Mouse (Mus musculus): ENCODE data around the gene Nsmf. TPM values are rescaled to one million over a fixed set of nuclear protein-coding genes. Genes with fewer than 3 reads are reported as not detected.

The Nsmf gene
- polyA plus RNA-seq (2015; fragmentation: Illumina TruSeq; extraction: RNeasy Lipid Tissue Mini Kit (QIAGEN cat#74804); ENCODE audit: insufficient read depth, low replicate concordance) = 15.8 TPM

DNA sequence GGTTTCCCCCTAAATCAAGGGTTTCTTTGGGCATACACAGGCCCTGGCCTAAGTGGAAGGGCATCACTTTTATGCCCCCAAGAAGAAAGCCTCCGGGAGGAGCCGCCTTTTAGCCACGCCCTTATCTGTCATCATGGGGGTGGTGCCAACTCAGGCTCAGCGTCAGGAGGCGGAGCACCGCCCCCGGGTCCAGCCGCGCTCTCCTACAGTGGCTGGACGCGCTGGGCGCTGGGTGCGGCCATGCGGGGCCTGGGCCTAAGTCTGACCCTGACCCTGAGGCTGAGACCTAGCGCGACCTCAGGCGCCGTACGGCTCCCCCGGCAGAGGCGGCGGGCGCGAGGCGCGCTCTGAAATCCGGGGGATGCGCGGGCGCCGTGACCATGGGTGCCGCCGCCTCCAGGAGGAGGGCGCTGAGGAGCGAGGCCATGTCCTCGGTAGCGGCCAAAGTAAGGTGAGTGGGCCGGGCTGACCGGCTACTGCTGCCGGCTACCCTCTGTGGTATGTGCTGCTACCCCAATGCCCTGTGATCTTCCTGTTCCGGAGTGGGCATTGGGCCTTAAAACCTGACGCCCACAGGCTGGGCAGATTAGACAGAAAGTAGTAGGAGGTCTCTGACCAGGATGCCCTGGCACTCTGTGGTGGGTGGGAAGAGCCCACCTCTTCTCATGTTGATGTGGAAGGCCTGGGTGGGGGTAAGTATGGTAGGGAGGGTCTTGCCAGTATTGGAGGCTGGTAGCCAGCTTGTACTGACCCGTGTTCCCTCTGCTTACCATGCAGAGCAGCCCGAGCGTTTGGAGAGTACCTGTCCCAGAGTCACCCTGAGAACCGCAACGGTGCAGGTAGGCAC lies at the start of gene Nsmf:
Gene Nsmf (plus strand): TSS at position 135 of the 847 bp plus-strand sequence.

GRCm38 (mm10) chr2:25080076-25080475 lies 25.9 kb downstream of the Nsmf start, which contains the start of gene Entpd8:
Gene Entpd8 (plus strand): TSS chr2:25080304.

DNA sequence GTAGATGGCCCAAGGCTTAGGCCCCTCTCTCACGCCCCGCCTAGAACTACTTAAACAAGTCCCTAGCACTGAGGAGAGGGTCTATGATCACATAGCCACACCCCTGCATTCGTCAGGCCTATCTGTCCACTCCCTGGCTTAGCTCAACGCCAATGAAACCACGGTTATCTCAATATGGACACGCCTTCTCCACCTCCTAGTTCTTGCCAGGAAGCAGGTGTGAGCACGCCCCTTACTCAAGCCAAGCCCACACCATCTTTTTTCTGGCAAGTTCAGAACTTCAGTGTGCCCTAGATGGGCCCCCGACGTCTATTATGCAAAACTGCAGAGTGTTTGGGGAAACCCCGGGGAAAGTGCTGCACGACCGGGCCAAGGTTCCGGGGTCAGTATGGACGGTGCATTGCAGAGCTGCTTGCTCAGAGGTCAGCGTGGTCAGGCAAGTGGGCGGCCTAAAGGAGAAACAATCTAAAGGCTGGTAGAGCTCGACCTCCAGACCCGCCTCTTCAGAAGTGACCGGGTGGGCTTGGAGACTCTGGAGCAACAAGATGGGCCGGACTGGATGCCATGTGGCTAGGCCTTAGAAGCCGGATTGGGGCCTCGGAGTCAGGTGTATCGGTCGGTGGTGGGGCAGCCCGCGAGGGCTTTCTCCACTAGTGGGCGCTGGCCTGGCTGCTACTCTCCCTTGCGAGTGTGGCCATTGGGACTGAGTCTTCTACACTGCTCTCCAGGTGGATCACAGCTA lies 41.1 kb downstream of the Nsmf start, which contains the start of gene Noxa1:
Gene Noxa1 (minus strand): TSS at position 41 of the 742 bp plus-strand sequence.

Other genes starting within 250 kb of the Nsmf start
- 40.7 TPM for gene Ehmt1, start 134.7 kb upstream of the Nsmf start, polyA plus RNA-seq (2015; fragmentation: Illumina TruSeq; extraction: RNeasy Lipid Tissue Mini Kit (QIAGEN cat#74804); ENCODE audit: insufficient read depth, low replicate concordance)
- 90.3 TPM for gene Arrdc1, start 119.1 kb upstream of the Nsmf start, polyA plus RNA-seq (2015; fragmentation: Illumina TruSeq; extraction: RNeasy Lipid Tissue Mini Kit (QIAGEN cat#74804); ENCODE audit: insufficient read depth, low replicate concordance)
- 14.0 TPM for gene Zmynd19, start 104.6 kb upstream of the Nsmf start, polyA plus RNA-seq (2015; fragmentation: Illumina TruSeq; extraction: RNeasy Lipid Tissue Mini Kit (QIAGEN cat#74804); ENCODE audit: insufficient read depth, low replicate concordance)
- 22.9 TPM for gene Dph7, start 92.0 kb upstream of the Nsmf start, polyA plus RNA-seq (2015; fragmentation: Illumina TruSeq; extraction: RNeasy Lipid Tissue Mini Kit (QIAGEN cat#74804); ENCODE audit: insufficient read depth, low replicate concordance)
- gene Mrpl41, start 79.3 kb upstream of the Nsmf start, polyA plus RNA-seq (2015; fragmentation: Illumina TruSeq; extraction: RNeasy Lipid Tissue Mini Kit (QIAGEN cat#74804); ENCODE audit: insufficient read depth, low replicate concordance) = 39.9 TPM
- 59.7 TPM for gene Pnpla7, start 78.3 kb upstream of the Nsmf start, polyA plus RNA-seq (2015; fragmentation: Illumina TruSeq; extraction: RNeasy Lipid Tissue Mini Kit (QIAGEN cat#74804); ENCODE audit: insufficient read depth, low replicate concordance)
- not detected for gene Entpd8, start 25.9 kb downstream of the Nsmf start, polyA plus RNA-seq (2015; fragmentation: Illumina TruSeq; extraction: RNeasy Lipid Tissue Mini Kit (QIAGEN cat#74804); ENCODE audit: insufficient read depth, low replicate concordance)
- gene Noxa1, start 40.8 kb downstream of the Nsmf start, polyA plus RNA-seq (2015; fragmentation: Illumina TruSeq; extraction: RNeasy Lipid Tissue Mini Kit (QIAGEN cat#74804); ENCODE audit: insufficient read depth, low replicate concordance) = not detected
- 4.6 TPM for gene Nrarp, start 126.4 kb downstream of the Nsmf start, polyA plus RNA-seq (2015; fragmentation: Illumina TruSeq; extraction: RNeasy Lipid Tissue Mini Kit (QIAGEN cat#74804); ENCODE audit: insufficient read depth, low replicate concordance)
- gene Tor4a, start 142.5 kb downstream of the Nsmf start, polyA plus RNA-seq (2015; fragmentation: Illumina TruSeq; extraction: RNeasy Lipid Tissue Mini Kit (QIAGEN cat#74804); ENCODE audit: insufficient read depth, low replicate concordance) = 31.7 TPM
- 52.5 TPM for gene Nelfb, start 157.1 kb downstream of the Nsmf start, polyA plus RNA-seq (2015; fragmentation: Illumina TruSeq; extraction: RNeasy Lipid Tissue Mini Kit (QIAGEN cat#74804); ENCODE audit: insufficient read depth, low replicate concordance)
- not detected for gene Stpg3, start 160.3 kb downstream of the Nsmf start, polyA plus RNA-seq (2015; fragmentation: Illumina TruSeq; extraction: RNeasy Lipid Tissue Mini Kit (QIAGEN cat#74804); ENCODE audit: insufficient read depth, low replicate concordance)
- not detected for gene Fam166a, start 164.4 kb downstream of the Nsmf start, polyA plus RNA-seq (2015; fragmentation: Illumina TruSeq; extraction: RNeasy Lipid Tissue Mini Kit (QIAGEN cat#74804); ENCODE audit: insufficient read depth, low replicate concordance)
- 108 TPM for gene Tubb4b, start 170.3 kb downstream of the Nsmf start, polyA plus RNA-seq (2015; fragmentation: Illumina TruSeq; extraction: RNeasy Lipid Tissue Mini Kit (QIAGEN cat#74804); ENCODE audit: insufficient read depth, low replicate concordance)
- gene Slc34a3, start 180.0 kb downstream of the Nsmf start, polyA plus RNA-seq (2015; fragmentation: Illumina TruSeq; extraction: RNeasy Lipid Tissue Mini Kit (QIAGEN cat#74804); ENCODE audit: insufficient read depth, low replicate concordance) = not detected
- not detected for gene Rnf224, start 182.4 kb downstream of the Nsmf start, polyA plus RNA-seq (2015; fragmentation: Illumina TruSeq; extraction: RNeasy Lipid Tissue Mini Kit (QIAGEN cat#74804); ENCODE audit: insufficient read depth, low replicate concordance)
- gene Rnf208, start 187.9 kb downstream of the Nsmf start, polyA plus RNA-seq (2015; fragmentation: Illumina TruSeq; extraction: RNeasy Lipid Tissue Mini Kit (QIAGEN cat#74804); ENCODE audit: insufficient read depth, low replicate concordance) = 0.18 TPM
- gene Cysrt1, start 188.1 kb downstream of the Nsmf start, polyA plus RNA-seq (2015; fragmentation: Illumina TruSeq; extraction: RNeasy Lipid Tissue Mini Kit (QIAGEN cat#74804); ENCODE audit: insufficient read depth, low replicate concordance) = not detected
- gene AL732309.1, start 192.5 kb downstream of the Nsmf start, polyA plus RNA-seq (2015; fragmentation: Illumina TruSeq; extraction: RNeasy Lipid Tissue Mini Kit (QIAGEN cat#74804); ENCODE audit: insufficient read depth, low replicate concordance) = 8.7 TPM
- 3.6 TPM for gene Tmem203, start 201.1 kb downstream of the Nsmf start, polyA plus RNA-seq (2015; fragmentation: Illumina TruSeq; extraction: RNeasy Lipid Tissue Mini Kit (QIAGEN cat#74804); ENCODE audit: insufficient read depth, low replicate concordance)
- gene Tprn, start 208.3 kb downstream of the Nsmf start, polyA plus RNA-seq (2015; fragmentation: Illumina TruSeq; extraction: RNeasy Lipid Tissue Mini Kit (QIAGEN cat#74804); ENCODE audit: insufficient read depth, low replicate concordance) = 5.7 TPM
- gene Ssna1, start 218.1 kb downstream of the Nsmf start, polyA plus RNA-seq (2015; fragmentation: Illumina TruSeq; extraction: RNeasy Lipid Tissue Mini Kit (QIAGEN cat#74804); ENCODE audit: insufficient read depth, low replicate concordance) = 30.6 TPM
- 58.0 TPM for gene Anapc2, start 218.1 kb downstream of the Nsmf start, polyA plus RNA-seq (2015; fragmentation: Illumina TruSeq; extraction: RNeasy Lipid Tissue Mini Kit (QIAGEN cat#74804); ENCODE audit: insufficient read depth, low replicate concordance)
- gene Tmem210, start 233.8 kb downstream of the Nsmf start, polyA plus RNA-seq (2015; fragmentation: Illumina TruSeq; extraction: RNeasy Lipid Tissue Mini Kit (QIAGEN cat#74804); ENCODE audit: insufficient read depth, low replicate concordance) = not detected
- gene Lrrc26, start 235.6 kb downstream of the Nsmf start, polyA plus RNA-seq (2015; fragmentation: Illumina TruSeq; extraction: RNeasy Lipid Tissue Mini Kit (QIAGEN cat#74804); ENCODE audit: insufficient read depth, low replicate concordance) = not detected

Measured in spleen, adult 10 weeks (tissue).